Mouse (Mus musculus): ENCODE measurements around the gene Nudt16. TPM values are rescaled to one million over a fixed set of nuclear protein-coding genes. Genes with fewer than 3 reads are reported as not detected.
"Not testable (repeated sequence)": the region's sequence is repeated elsewhere in the genome, so short reads cannot be mapped to it uniquely, and the experiment has no call there.

Gene Nudt16
- polyA plus RNA-seq (2015; fragmentation: Nextera tagmentation; extraction: Ambion mirVana), result 16.3 and 19.0 TPM in 2 replicates

GRCm38 (mm10) chr9:105131253-105132001, at the start of gene Nudt16:
TSS of gene Nudt16 (minus strand) at chr9:105131824.
- peak within 1 kb of the TSS; percentile 72 for H3K4me3 ChIP-seq
- ATAC-seq (ENCODE audit: borderline replicate concordance, extremely low read depth, low FRiP score, low TSS enrichment), result peak; percentile 98
- WGBS, result under 1% methylated on average over 60 of the region's 60 CpGs
- H3K4me1 ChIP-seq, result peaks cover 8% of the 10 kb centered on the region; the same call in 1 of the 2 replicates
- peak within 1 kb of the TSS; percentile 89 for H3K4me2 ChIP-seq
- H3K36me3 ChIP-seq, result no peaks in the 10 kb centered on the region
- H3K27me3 ChIP-seq, result no peaks in the 10 kb centered on the region
- no peaks in the 10 kb centered on the region for H3K9me3 ChIP-seq
- H3K27ac ChIP-seq, result peak within 1 kb of the TSS; percentile 79
- H3K9ac ChIP-seq, result peak within 1 kb of the TSS; percentile 68

GRCm38 (mm10) chr9:105144992-105145391, 13.4 kb upstream of the Nudt16 start, which contains the start of gene 1700080E11Rik:
TSS of gene 1700080E11Rik (minus strand) at chr9:105145092.
- Histone ChIP-seq H3K9me3 (no peaks in the 10 kb centered on the region), H3K27me3 (no peaks in the 10 kb centered on the region), H3K27ac (no peak within 1 kb of the TSS), H3K4me3 (no peak within 1 kb of the TSS), H3K9ac (no peak within 1 kb of the TSS), H3K4me1 (no peaks in the 10 kb centered on the region), H3K4me2 (no peak within 1 kb of the TSS), H3K36me3 (no peaks in the 10 kb centered on the region)
- WGBS, result 78% methylated on average over 6 of the region's 6 CpGs
- no peak for ATAC-seq (ENCODE audit: borderline replicate concordance, extremely low read depth, low FRiP score, low TSS enrichment)

GRCm38 (mm10) chr9:105139204-105139603, 7.6 kb upstream of the Nudt16 start:
- no peak for ATAC-seq (ENCODE audit: borderline replicate concordance, extremely low read depth, low FRiP score, low TSS enrichment)
- Histone ChIP-seq H3K27me3 (no peaks in the 10 kb centered on the region), H3K9ac (no peak overlapping the region), H3K27ac (no peak overlapping the region), H3K4me3 (no peak overlapping the region), H3K4me1 (no peaks in the 10 kb centered on the region), H3K4me2 (no peak overlapping the region), H3K9me3 (no peaks in the 10 kb centered on the region), H3K36me3 (no peaks in the 10 kb centered on the region)
- 47% methylated on average over 6 of the region's 6 CpGs for WGBS

GRCm38 (mm10) chr9:105136404-105136803, 4.8 kb upstream of the Nudt16 start:
- H3K4me3 ChIP-seq, result no peak overlapping the region
- no peak overlapping the region for H3K9ac ChIP-seq
- no peak overlapping the region for H3K4me2 ChIP-seq
- peaks cover 3% of the 10 kb centered on the region; the same call in 1 of the 2 replicates for H3K4me1 ChIP-seq
- WGBS, result 16% methylated on average over 1 of the region's 1 CpGs
- no peak for ATAC-seq (ENCODE audit: borderline replicate concordance, extremely low read depth, low FRiP score, low TSS enrichment)
- no peaks in the 10 kb centered on the region for H3K27me3 ChIP-seq
- no peaks in the 10 kb centered on the region for H3K9me3 ChIP-seq
- H3K27ac ChIP-seq, result no peak overlapping the region
- no peaks in the 10 kb centered on the region for H3K36me3 ChIP-seq

- WGBS, result 71% methylated on average over 5 of the region's 5 CpGs
- ATAC-seq (ENCODE audit: borderline replicate concordance, extremely low read depth, low FRiP score, low TSS enrichment), result no peak
- Histone ChIP-seq H3K27me3 (no peaks in the 10 kb centered on the region), H3K36me3 (no peaks in the 10 kb centered on the region), H3K9me3 (no peaks in the 10 kb centered on the region), H3K9ac (no peak overlapping the region), H3K4me2 (no peak overlapping the region), H3K4me3 (no peak overlapping the region), H3K4me1 (peaks cover 8% of the 10 kb centered on the region; the same call in 1 of the 2 replicates), H3K27ac (no peak overlapping the region)
Observed at GRCm38 (mm10) chr9:105134536-105134935, 2.9 kb upstream of the Nudt16 start.

GRCm38 (mm10) chr9:105132002-105132367, 361 bp upstream of the Nudt16 start:
- peak overlapping the region; percentile 89 for H3K4me2 ChIP-seq
- no peaks in the 10 kb centered on the region for H3K9me3 ChIP-seq
- WGBS, result 21% methylated on average over 5 of the region's 5 CpGs
- H3K4me3 ChIP-seq, result peak overlapping the region; percentile 72
- no peaks in the 10 kb centered on the region for H3K27me3 ChIP-seq
- ATAC-seq (ENCODE audit: borderline replicate concordance, extremely low read depth, low FRiP score, low TSS enrichment), result peak; percentile 48
- H3K9ac ChIP-seq, result no peak overlapping the region
- no peak overlapping the region for H3K27ac ChIP-seq
- H3K4me1 ChIP-seq, result peaks cover 8% of the 10 kb centered on the region; the same call in 1 of the 2 replicates
- no peaks in the 10 kb centered on the region for H3K36me3 ChIP-seq

- ATAC-seq (ENCODE audit: borderline replicate concordance, extremely low read depth, low FRiP score, low TSS enrichment), result no peak
- H3K27me3 ChIP-seq, result no peaks in the 10 kb centered on the region
- no peak overlapping the region for H3K4me2 ChIP-seq
- no peak overlapping the region for H3K9ac ChIP-seq
- no peak overlapping the region for H3K27ac ChIP-seq
- 91% methylated on average over 8 of the region's 8 CpGs for WGBS
- no peaks in the 10 kb centered on the region for H3K9me3 ChIP-seq
- H3K4me3 ChIP-seq, result no peak overlapping the region
- peaks cover 8% of the 10 kb centered on the region; the same call in 1 of the 2 replicates for H3K4me1 ChIP-seq
- H3K36me3 ChIP-seq, result no peaks in the 10 kb centered on the region
Observed at GRCm38 (mm10) chr9:105130331-105130730, 1.3 kb downstream of the Nudt16 start.

GRCm38 (mm10) chr9:105125206-105125605, 6.4 kb downstream of the Nudt16 start:
- not testable (repeated sequence) for H3K4me1 ChIP-seq; H3K4me3 ChIP-seq; H3K4me2 ChIP-seq; H3K9me3 ChIP-seq; H3K27me3 ChIP-seq; H3K36me3 ChIP-seq; H3K9ac ChIP-seq; H3K27ac ChIP-seq; ATAC-seq (ENCODE audit: borderline replicate concordance, extremely low read depth, low FRiP score, low TSS enrichment)
- WGBS, result 73% methylated on average over 3 of the region's 3 CpGs

- Histone ChIP-seq H3K9me3 (no peaks in the 10 kb centered on the region), H3K36me3 (no peaks in the 10 kb centered on the region), H3K4me3 (no peak overlapping the region), H3K27me3 (no peaks in the 10 kb centered on the region), H3K4me1 (no peaks in the 10 kb centered on the region), H3K27ac (no peak overlapping the region), H3K4me2 (no peak overlapping the region), H3K9ac (no peak overlapping the region)
- WGBS, result 90% methylated on average over 5 of the region's 5 CpGs
- ATAC-seq (ENCODE audit: borderline replicate concordance, extremely low read depth, low FRiP score, low TSS enrichment), result no peak
Observed at GRCm38 (mm10) chr9:105103893-105104292, 27.7 kb downstream of the Nudt16 start.

- Histone ChIP-seq H3K36me3 (no peaks in the 10 kb centered on the region), H3K27me3 (no peaks in the 10 kb centered on the region), H3K4me2 (no peak overlapping the region), H3K4me3 (no peak overlapping the region), H3K4me1 (no peaks in the 10 kb centered on the region), H3K9ac (no peak overlapping the region), H3K9me3 (no peaks in the 10 kb centered on the region), H3K27ac (no peak overlapping the region)
- ATAC-seq (ENCODE audit: borderline replicate concordance, extremely low read depth, low FRiP score, low TSS enrichment), result no peak
- 56% methylated on average over 1 of the region's 1 CpGs for WGBS
Observed at GRCm38 (mm10) chr9:105101911-105102310, 29.7 kb downstream of the Nudt16 start.

- H3K4me2 ChIP-seq, result no peak overlapping the region
- H3K36me3 ChIP-seq, result no peaks in the 10 kb centered on the region
- no peak for ATAC-seq (ENCODE audit: borderline replicate concordance, extremely low read depth, low FRiP score, low TSS enrichment)
- H3K27ac ChIP-seq, result no peak overlapping the region
- H3K9ac ChIP-seq, result no peak overlapping the region
- H3K9me3 ChIP-seq, result no peaks in the 10 kb centered on the region
- no peaks in the 10 kb centered on the region for H3K4me1 ChIP-seq
- no peaks in the 10 kb centered on the region for H3K27me3 ChIP-seq
- no peak overlapping the region for H3K4me3 ChIP-seq
- WGBS, result 37% methylated on average over 15 of the region's 15 CpGs
Observed at GRCm38 (mm10) chr9:105100807-105101570, 30.6 kb downstream of the Nudt16 start.

GRCm38 (mm10) chr9:105080246-105080645, 51.4 kb downstream of the Nudt16 start:
- Histone ChIP-seq H3K9ac (no peak overlapping the region), H3K4me2 (no peak overlapping the region), H3K27me3 (no peaks in the 10 kb centered on the region), H3K27ac (no peak overlapping the region), H3K9me3 (no peaks in the 10 kb centered on the region), H3K4me3 (no peak overlapping the region), H3K36me3 (peaks cover 9% of the 10 kb centered on the region; the same call in 1 of the 2 replicates), H3K4me1 (no peaks in the 10 kb centered on the region)
- 90% methylated on average over 3 of the region's 3 CpGs for WGBS
- ATAC-seq (ENCODE audit: borderline replicate concordance, extremely low read depth, low FRiP score, low TSS enrichment), result no peak
